Mouse (Mus musculus) gastrocnemius, postnatal 10 days (tissue): Measurements from ENCODE around the gene Cdk12. TPM values are rescaled to one million over a fixed set of nuclear protein-coding genes. Genes with fewer than 3 reads are reported as not detected.

ENCODE experiments used
- DNase-seq: peaks from one replicate; pipeline ENCODE4 v3.0.0; 2021; ENCODE audit warnings: mixed read lengths
- microRNA-seq, 2 experiments: library from miRNA; unstranded; fragments of <30 nt; microRNA quantifications; one replicate each; pipeline ENCODE4 v1.2.0; 2021
- total RNA-seq, 2 experiments: library from RNA; stranded (reverse); gene quantifications; 2 replicates each; pipeline ENCODE4 v1.2.3; 2021

Cdk12 gene
- total RNA-seq, 2 experiments from 2014 or later, result 16.6 to 25.1 TPM

DNA sequence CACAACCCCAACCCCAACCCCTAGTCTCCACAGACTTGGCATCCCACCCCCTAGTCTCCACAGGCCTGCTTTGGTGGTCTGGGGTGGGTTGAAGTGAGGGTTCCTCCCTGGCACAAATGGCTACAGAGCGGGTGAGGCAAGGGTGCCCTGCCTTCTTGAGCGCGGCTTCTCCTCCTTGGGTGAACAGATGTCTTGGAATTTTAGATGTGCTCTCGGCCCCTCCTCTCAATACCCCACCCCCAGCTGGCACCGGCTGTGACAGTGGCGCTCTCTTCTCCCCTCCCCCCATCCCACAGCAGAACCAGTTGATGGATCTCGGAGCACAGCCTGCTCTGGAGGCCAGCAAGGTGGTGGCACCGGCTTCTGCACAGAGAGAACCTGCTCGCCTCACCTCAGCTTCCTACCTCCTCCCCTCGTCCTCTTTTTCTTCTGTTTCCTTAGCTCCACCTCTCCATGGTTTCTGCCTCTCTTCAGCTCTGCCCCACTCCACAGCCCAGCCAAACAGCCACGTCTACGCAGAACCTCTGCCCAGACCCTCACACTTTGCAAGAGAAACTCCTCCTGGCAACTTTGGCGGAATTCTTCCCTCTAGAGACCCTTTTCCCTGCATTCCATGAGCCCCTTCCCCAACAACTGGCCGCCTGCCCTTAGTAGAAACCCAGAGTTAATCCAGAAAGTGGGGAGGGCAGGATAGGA, 115.7 kb downstream of the Cdk12 start:
- DNase-seq, result no peak

DNA sequence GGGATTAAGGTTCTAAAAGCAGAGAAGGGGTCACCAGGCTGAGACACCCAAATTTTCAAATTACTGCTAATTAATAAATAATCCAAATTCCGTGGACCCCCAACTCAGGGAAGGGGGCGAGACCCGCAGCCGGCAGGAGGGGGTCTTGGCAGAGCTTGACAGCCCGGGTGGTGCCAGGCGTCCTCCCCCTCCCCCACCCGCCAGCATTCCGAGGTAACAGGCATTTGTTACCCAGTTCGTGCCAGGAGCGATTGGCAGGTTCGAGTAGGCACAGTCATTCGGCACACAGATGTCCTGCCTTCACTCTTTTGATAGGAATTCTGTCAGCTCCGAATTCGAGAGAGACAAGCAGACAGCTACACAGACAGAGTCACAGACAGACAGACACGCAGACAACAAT, 116.3 kb downstream of the Cdk12 start:
- no peak for DNase-seq

DNA sequence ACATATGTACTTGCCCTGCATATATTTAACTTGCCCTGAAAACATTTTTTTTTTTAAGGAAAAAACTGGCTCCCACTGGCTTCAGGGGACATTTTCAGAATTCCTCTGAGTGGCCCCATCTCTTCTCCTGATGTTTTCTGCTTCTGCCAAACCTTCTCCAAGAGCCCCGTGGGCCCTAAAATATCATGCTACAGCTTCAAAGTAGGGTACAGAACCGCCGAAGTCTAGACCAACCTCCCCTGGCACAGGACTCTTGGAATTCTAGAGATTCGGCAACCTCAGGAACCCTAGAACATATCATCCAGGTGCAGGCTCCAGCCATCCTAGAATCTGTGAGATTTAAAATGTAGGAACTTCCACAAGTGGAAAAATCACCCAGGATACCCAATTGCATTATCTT, 116.7 kb downstream of the Cdk12 start:
- DNase-seq, result no peak

DNA sequence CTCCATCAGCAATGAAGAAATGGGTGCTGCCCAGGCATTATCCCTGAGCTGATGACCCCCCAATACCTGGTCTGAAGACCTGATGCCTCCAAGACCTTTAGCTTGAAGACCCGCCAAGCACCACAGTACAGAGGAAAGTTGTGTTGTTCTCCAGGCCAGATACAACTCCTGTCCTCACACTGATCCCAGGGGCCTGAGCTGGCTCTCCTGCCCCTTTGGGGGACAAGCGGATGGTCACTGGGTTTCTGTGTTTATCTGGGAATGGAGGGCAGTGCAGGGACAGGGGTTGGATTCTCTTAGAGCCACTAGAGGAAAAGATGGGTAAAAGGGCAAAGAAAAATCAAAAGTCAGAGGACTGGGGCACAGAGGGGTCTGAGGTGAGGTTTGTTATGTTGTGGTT, 117.1 kb downstream of the Cdk12 start:
- no peak for DNase-seq

DNA sequence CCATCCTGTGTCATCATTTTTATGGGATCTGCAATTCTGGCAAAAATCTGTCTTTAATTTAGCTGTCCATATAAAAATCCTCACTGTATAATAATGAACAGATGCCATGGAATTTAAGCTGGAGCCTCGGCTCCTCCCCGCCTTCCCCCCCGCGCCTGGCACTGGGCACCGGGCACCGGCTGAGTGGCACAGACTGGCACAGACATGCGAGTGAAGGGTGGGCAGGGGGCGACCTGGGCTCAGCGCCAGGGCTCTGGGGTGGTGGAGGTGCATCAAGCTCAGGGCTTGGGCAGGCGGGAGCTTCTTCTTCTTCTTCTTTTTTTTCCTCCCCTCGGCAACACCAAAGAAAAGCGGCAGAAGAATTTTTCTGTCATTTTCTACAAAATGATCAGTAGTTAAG, 117.5 kb downstream of the Cdk12 start:
- no peak for DNase-seq

DNA sequence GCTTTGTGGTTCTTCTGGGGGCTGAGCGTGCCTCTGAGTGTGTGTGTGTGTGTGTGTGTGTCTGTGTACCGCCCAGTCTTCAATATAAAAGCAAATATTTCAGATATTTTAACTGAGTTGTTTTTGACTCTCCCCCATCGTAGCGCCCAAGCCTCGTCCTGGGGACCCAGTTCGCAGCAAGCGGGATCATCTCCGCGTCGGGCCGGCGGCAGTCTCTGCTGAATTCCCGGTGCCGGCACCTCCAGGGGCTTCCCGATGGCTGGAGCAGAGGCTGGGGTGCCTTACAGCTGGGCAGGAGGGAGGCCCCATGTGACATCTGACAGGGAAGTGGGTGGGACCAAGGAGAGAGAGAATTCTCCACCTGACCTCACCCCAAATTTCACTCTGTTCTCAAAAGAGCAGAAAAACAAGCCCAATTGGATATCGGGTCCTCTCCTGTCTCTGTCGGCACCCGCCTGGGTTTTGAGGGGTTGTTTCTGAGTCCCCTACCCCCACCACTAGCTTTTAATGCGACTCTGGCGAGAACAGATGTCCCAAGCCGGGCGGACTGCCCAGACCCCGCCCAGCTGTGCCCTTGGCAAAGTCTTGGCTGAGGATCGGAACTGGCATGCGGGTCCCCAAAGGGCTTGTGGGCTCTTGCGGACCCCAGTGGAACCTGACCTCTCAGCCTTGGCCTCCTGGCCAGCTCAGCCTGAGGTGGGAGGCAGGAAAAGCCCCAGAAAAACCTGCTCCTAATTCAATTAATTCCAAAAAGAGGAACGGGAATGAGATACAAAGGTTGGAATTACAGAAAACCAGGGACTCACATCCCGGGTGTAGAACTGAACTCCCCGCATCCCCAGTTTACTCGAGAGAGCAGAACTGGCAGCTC, 118.2 kb downstream of the Cdk12 start:
- DNase-seq, result no peak

DNA sequence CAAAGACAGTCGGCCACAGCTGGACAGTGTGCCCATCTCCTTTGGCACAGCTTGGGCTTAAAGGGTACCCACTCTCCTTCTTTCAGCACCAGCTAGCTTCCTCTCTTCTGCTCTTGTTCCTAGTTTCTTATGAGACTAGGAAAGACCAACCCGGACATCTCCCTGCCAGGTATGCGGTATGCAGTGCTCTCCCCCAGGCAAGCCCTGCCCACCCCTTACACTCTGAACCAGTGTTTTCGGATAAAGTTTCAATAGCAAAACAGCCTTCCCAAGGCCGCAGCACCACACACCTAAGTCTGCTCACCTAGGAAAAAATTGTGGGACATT, 118.8 kb downstream of the Cdk12 start:
- DNase-seq, result no peak

DNA sequence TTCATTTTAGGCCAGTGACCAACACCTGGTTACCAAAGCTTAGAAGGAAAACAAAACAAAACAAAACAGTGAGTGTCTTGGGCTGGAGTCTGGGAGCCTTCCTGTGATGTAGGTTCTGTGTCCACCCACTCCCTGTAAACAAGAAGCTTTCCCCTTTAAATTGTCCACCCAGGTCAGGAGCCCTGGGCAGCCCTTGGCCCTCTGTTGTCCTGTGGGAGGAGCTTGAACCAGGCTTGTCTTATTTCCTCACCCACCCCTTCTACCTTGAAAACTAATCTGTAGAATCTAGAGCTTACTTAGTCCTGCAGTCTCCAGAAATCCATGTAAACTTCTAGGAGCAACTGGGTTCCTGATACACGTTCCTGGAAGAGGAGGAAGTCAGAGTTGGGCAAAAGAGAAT, 119.3 kb downstream of the Cdk12 start:
- no peak for DNase-seq

DNA sequence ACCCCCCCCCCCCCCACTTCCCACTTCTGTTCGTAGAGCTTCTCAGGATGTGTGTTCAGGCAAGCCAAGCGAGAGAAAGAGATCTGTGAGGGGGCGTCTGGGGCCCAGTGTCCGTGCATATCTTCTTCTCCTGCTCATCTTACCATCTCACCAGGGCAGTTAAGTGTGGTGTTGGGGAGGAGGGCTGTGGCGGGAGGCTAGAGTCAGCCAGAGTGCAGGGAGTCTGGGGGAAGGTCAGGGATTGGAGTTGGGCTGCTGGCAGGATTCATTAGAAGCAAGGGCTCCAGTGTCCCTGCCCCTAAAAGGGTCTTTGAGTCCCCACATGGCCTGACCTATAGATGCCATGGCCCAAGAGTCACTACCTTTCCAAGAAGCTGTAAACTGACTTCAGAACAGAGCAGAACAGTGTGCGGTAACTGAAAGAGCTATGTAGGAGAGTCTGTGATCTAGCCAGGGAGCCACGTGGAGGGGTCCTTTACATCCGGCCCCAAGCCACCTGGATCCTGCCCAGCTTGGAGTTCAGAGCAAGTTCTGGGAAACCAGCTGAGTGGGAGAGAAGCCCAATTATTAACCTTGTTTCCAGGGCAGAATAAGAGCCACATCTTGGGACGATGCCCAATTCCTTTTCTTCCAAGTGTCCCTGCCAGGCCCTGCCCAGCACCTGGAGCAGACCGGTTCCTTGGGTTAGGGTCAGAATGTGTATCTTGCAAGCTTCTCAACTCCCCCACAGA, 120.4 kb downstream of the Cdk12 start:
- no peak for DNase-seq

DNA sequence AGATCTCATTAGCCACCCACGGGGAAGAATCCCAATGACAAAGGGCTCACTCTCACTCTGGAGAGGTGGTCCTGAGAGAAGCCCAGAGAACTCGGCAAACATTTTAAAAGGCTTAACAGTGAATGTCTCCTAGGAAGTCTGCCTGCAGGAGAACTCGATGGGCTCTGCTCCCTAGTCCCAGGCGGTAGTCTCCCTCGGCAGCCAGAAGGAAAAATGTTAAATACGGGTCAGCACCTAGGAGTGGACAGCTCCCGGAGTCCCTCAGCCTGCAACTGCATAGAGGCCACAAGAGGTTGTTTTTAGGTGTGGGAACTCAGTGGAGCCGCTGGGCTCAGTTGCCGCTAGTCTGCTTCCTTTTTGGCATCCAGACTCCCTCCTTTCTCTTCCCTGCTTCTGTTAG, 121.1 kb downstream of the Cdk12 start:
- DNase-seq, result no peak

DNA sequence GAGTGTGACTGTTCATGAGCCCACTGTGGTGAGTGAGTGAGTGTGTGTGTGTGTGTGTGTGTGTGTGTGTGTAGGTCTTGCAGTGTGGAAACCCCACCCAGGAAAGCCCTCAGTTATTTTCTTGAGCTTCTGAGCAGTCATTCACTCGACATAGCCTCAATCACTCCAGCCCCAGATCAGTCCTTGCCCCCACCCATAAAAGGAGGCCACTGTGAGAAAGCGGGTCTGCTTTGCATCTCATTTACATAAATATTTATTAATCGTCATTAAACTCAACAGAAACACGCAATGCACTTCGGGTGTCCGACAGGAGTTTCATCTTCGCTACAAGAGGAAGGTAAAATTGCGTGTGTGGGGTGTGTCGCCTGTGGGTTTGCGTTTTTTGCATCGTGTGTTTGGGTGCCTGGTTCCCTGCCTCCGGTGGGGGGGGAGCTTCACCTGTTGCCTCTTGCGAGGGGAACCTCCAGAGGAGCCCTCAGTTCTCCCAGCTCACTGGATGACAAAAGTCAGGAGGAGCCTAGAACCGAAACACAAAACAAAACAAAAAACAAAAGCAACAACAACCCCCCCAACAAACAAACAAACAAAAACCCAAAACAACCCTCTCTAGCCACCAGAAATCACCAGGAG, 122.4 kb downstream of the Cdk12 start:
- DNase-seq, result no peak

DNA sequence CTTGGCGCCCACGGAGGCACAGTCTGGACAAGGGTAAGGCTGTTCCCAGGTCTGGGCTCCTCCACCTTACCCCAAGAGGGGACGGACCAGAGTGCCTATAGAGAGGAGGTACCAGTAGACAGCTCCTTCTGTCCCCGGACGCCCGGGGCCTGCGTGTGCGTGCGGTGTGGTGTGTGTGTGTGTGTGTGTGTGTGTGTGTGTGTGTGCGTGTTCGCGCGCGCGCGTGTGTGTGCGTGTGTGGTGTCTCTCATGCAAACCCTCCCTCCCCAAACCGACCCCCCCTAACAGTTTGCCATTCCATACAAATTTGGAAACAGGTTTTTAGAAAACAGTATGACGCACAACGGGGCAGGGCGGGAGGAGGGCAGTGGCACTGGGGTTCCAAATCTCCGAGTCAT, 123.0 kb downstream of the Cdk12 start:
- no peak for DNase-seq

DNA sequence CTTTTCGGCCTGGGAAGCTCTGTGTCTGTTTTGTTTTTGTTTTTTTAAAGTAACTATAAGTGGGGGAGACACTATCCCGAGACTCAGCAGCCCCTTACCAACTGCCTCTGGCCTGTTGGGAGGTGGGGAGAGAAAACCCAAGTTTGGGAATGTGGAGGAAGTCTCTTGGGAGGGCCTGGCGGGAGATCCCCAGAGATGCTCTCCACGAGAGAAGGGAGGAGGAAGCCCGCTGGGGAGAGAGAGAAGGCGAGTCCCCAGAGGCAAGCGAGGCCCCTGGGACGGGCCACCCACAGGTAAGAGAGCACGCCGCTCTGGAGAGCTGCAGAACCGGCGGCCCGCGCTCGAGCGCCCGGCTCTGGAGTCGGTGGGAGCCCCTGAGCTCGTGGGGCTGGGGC, 123.9 kb downstream of the Cdk12 start:
- no peak for DNase-seq

DNA sequence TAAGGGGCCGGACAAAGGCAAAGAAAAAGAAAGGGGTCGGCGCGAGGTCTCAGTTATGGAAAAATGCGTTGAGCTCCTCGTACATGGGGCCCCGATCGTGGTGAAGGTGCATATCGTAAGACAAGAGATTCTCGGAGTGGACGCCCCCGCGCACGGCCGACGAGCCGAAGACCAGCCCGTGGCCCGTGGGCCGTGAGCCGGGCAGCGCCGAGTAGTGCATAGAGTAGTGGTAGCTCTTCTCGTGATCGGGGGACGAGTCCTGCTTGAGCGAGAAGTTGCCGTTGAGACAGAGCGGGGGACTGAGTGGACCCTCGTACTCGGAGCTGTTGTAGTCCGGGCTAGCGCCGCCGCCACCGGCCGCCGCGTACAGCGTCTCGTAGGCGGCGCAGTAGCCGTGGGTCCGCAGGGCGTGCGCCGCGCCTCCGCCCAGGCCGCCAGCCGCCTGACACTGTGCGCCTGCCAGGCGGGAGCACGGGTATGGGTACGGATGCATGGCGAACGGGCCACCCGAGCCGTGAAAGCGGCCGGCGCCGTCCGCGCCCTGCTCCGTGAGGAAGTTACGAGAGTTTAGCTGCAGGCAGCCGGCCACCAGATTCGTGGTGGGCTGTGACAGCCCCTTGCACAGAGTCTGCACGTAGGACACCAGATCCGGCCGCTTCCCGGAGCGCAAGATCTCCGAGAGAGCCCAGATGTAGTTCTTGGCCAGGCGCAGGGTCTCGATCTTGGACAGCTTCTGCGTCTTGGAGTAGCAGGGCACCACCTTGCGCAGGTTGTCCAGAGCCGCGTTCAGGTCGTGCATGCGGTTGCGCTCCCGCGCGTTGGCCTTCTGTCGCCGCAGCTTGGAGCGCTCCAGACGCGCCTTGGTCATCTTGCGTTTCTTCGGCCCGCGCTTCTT, 124.5 kb downstream of the Cdk12 start:
- no peak for DNase-seq

DNA sequence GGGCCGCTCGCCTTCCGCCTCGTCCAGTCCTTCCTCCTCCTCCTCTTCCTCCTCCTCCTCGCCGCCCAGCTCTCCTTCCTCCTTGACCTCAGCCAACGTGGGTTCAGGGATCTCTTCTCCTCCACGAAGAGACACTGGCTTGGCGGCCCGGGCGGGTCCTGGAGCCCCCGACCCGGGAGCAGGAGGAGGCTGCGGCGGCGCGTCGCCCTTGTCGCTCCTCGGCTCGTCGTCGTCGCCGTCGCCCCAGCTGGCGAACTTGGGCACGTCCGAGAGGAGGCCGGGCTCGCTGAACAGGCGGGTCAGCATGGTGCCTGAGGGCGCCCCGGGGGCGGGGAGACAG, 125.1 kb downstream of the Cdk12 start:
- DNase-seq, result no peak

Small RNAs within 50 kb of the gene (microRNA-seq; reads per million reads assigned to microRNA genes)
- gene Gm27399 (0 reads per million in 2 experiments), gene Mir5119 (0 reads per million in 2 experiments)

Other genes with a start within 250 kb of the Cdk12 start
- 10 to 100 TPM in 1 of 2 experiments, 1 to 10 TPM in 1; 8.3 to 10.7 TPM for gene Plxdc1, start 216.6 kb upstream of the Cdk12 start, total RNA-seq
- gene Arl5c, start 206.9 kb upstream of the Cdk12 start, total RNA-seq, result 1 to 10 TPM in 1 of 2 experiments, under 1 TPM in 1; 0.82 to 1.8 TPM
- 100 to 1,000 TPM; 313 to 347 TPM for gene Cacnb1, start 180.0 kb upstream of the Cdk12 start, total RNA-seq
- gene Rpl19, start 176.3 kb upstream of the Cdk12 start, total RNA-seq, result 100 to 1,000 TPM; 848 to 925 TPM
- gene Stac2, start 149.6 kb upstream of the Cdk12 start, total RNA-seq, result under 1 TPM; 0.26 to 0.36 TPM
- gene Fbxl20, start 52.7 kb upstream of the Cdk12 start, total RNA-seq, result 10 to 100 TPM; 14.8 to 15.2 TPM
- gene Med1, start 9.8 kb upstream of the Cdk12 start, total RNA-seq, result 10 to 100 TPM; 23.7 to 26.2 TPM
- not detected for gene Neurod2, start 126.6 kb downstream of the Cdk12 start, total RNA-seq
- under 1 TPM; 0.35 to 0.70 TPM for gene Ppp1r1b, start 145.3 kb downstream of the Cdk12 start, total RNA-seq
- gene Stard3, start 155.3 kb downstream of the Cdk12 start, total RNA-seq, result 10 to 100 TPM; 11.4 to 12.1 TPM
- gene Tcap, start 180.8 kb downstream of the Cdk12 start, total RNA-seq, result 100 to 1,000 TPM; 585 to 712 TPM
- under 1 TPM; 0.28 to 0.77 TPM for gene Pnmt, start 183.4 kb downstream of the Cdk12 start, total RNA-seq
- 1 to 10 TPM; 3.2 to 3.5 TPM for gene Pgap3, start 197.4 kb downstream of the Cdk12 start, total RNA-seq
- gene Erbb2, start 209.4 kb downstream of the Cdk12 start, total RNA-seq, result 1 to 10 TPM; 7.2 to 8.7 TPM
- 10 to 100 TPM; 28.0 to 31.6 TPM for gene Mien1, start 235.9 kb downstream of the Cdk12 start, total RNA-seq
- gene Grb7, start 243.3 kb downstream of the Cdk12 start, total RNA-seq, result under 1 TPM; 0.09 to 0.18 TPM